Mouse (Mus musculus) kidney, postnatal 0 days (tissue): ENCODE measurements around the gene Zbtb42. TPM values are rescaled to one million over a fixed set of nuclear protein-coding genes. Genes with fewer than 3 reads are reported as not detected.
A peak's percentile ranks its signal among the peaks of the same experiment; 100 is the strongest.

Experiments used
- ATAC-seq: fragments of 200-750 bp; cut with Nextera tagmentation; replicated peaks from 2 replicates; pipeline ENCODE4 v1.8.0; 2017; ENCODE audit warnings: low read depth, moderate number of reproducible peaks, moderate TSS enrichment, moderate library complexity; ENCODE audit not compliant: low FRiP score
- DNase-seq: peaks from one replicate; pipeline ENCODE4 v3.0.0-alpha.2; 2016; ENCODE audit warnings: low spot score
- H3K27ac ChIP-seq: fragments of 300-500 bp; sonication (generic); 2 replicates; pipeline ENCODE4 v1.5.1; 2014; ENCODE audit warnings: mild to moderate bottlenecking
- H3K27me3 ChIP-seq: fragments of 300-500 bp; sonication (generic); 2 replicates; pipeline ENCODE4 v1.6.1; 2014; ENCODE audit warnings: low read length, mixed read lengths; ENCODE audit not compliant: insufficient read depth
- H3K36me3 ChIP-seq: fragments of 300-500 bp; sonication (generic); 2 replicates; pipeline ENCODE4 v1.6.1; 2014; ENCODE audit warnings: low read length, mixed read lengths; ENCODE audit not compliant: insufficient read depth
- H3K4me1 ChIP-seq: fragments of 300-500 bp; sonication (generic); replicated peaks from 2 replicates; pipeline ENCODE4 v1.6.1; 2014; ENCODE audit warnings: antibody characterized with exemption, low read length, mixed read lengths; ENCODE audit not compliant: insufficient read depth
- H3K4me2 ChIP-seq: fragments of 300-500 bp; sonication (generic); 2 replicates; pipeline ENCODE4 v1.6.1; 2014; ENCODE audit warnings: mild to moderate bottlenecking, low read length, moderate library complexity, mixed read lengths
- H3K4me3 ChIP-seq: fragments of 300-500 bp; sonication (generic); replicated peaks from 2 replicates; pipeline ENCODE4 v1.5.1; 2014; ENCODE audit warnings: low read depth, low read length
- H3K9ac ChIP-seq: fragments of 300-500 bp; sonication (generic); 2 replicates; pipeline ENCODE4 v1.6.1; 2014; ENCODE audit warnings: low read depth, low read length
- H3K9me3 ChIP-seq: fragments of 300-500 bp; sonication (generic); replicated peaks from 2 replicates; pipeline ENCODE4 v1.6.1; 2016; ENCODE audit warnings: low read length, inconsistent platforms, mixed read lengths
- CTCF ChIP-seq: IDR thresholded peaks from 2 replicates; pipeline ENCODE4 v1.5.1; 2016; ENCODE audit warnings: antibody characterized with exemption, low read depth, mild to moderate bottlenecking, moderate library complexity
- WGBS: fragments of 180-500 bp; shearing (Covaris S2); extraction: QIAGEN DNeasy Blood & Tissue Kit; methylation state at CpG from one replicate; pipeline ENCODE4 v1.1.7; 2014; 5-methylcytosine and 5-hydroxymethylcytosine counted together
- microRNA-seq: library from miRNA; unstranded; fragments of <30 nt; microRNA quantifications from one replicate; pipeline ENCODE4, GENCODE M21; 2016
- polyA plus RNA-seq: library from polyadenylated mRNA; unstranded; fragments of >200 nt; fragmentation: Nextera tagmentation; extraction: Ambion mirVana; gene quantifications from 2 replicates; pipeline ENCODE4 v1.2.1, GENCODE M21; 2015

Zbtb42 gene
- polyA plus RNA-seq, 1 experiment from 2014 or later, result 6.7 TPM

- no peak overlapping the region for H3K4me2 ChIP-seq
- ATAC-seq, result no peak; the same call in 1 of the 2 replicates
- H3K9ac ChIP-seq, result no peak overlapping the region
- no peak overlapping the region for H3K27ac ChIP-seq
- 73% methylated on average over 11 of the region's 11 CpGs for WGBS
- no peaks in the 10 kb centered on the region for H3K9me3 ChIP-seq
- no peak overlapping the region for H3K4me3 ChIP-seq
- peak; percentile 75 for TF ChIP-seq CTCF
- H3K4me1 ChIP-seq, result peaks cover 6% of the 10 kb centered on the region; the same call in 1 of the 2 replicates
- peak; percentile 78 for DNase-seq
- H3K36me3 ChIP-seq, result no peaks in the 10 kb centered on the region; the same call in 1 of the 2 replicates
- no peaks in the 10 kb centered on the region for H3K27me3 ChIP-seq
Measured at GRCm38 (mm10) chr12:112724077-112724805, 45.6 kb downstream of the Zbtb42 start.

- H3K4me3 ChIP-seq, result no peak overlapping the region
- H3K4me1 ChIP-seq, result no peaks in the 10 kb centered on the region
- ATAC-seq (no peak), DNase-seq (no peak)
- no peak overlapping the region for H3K27ac ChIP-seq
- H3K27me3 ChIP-seq, result no peaks in the 10 kb centered on the region
- H3K9me3 ChIP-seq, result no peaks in the 10 kb centered on the region
- 77% methylated on average over 8 of the region's 8 CpGs for WGBS
- no peak for TF ChIP-seq CTCF
- H3K9ac ChIP-seq, result no peak overlapping the region
- no peak overlapping the region for H3K4me2 ChIP-seq
- peaks cover 5% of the 10 kb centered on the region; the same call in 1 of the 2 replicates for H3K36me3 ChIP-seq
Measured at GRCm38 (mm10) chr12:112727801-112728200, 49.2 kb downstream of the Zbtb42 start.

GRCm38 (mm10) chr12:112730808-112731207 is 52.2 kb downstream of the Zbtb42 start:
- no peak for ATAC-seq
- 54% methylated on average over 14 of the region's 14 CpGs for WGBS
- no peak overlapping the region for H3K4me3 ChIP-seq

More at GRCm38 (mm10) chr12:112730808-112731207, 52.2 kb downstream of the Zbtb42 start:
- Histone ChIP-seq H3K4me2 (no peak overlapping the region), H3K4me1 (no peaks in the 10 kb centered on the region), H3K36me3 (peaks cover 12% of the 10 kb centered on the region), H3K27ac (no peak overlapping the region), H3K9ac (no peak overlapping the region), H3K9me3 (no peaks in the 10 kb centered on the region), H3K27me3 (no peaks in the 10 kb centered on the region)
- DNase-seq, result no peak
- TF ChIP-seq CTCF, result no peak

Small RNAs within 50 kb of the gene (microRNA-seq; reads per million reads assigned to microRNA genes)
- not detected for gene Mir6939

Other genes starting within 250 kb of the Zbtb42 start
- gene A530016L24Rik, start 189.4 kb upstream of the Zbtb42 start, polyA plus RNA-seq, result 0.36 and 0.43 TPM in 2 replicates
- 0.25 and 0.27 TPM in 2 replicates for gene Tmem179, start 162.1 kb upstream of the Zbtb42 start, polyA plus RNA-seq
- gene Inf2, start 90.0 kb upstream of the Zbtb42 start, polyA plus RNA-seq, result 2.5 and 3.8 TPM in 2 replicates
- 13.4 and 14.5 TPM in 2 replicates for gene Adssl1, start 58.8 kb upstream of the Zbtb42 start, polyA plus RNA-seq
- gene Siva1, start 34.1 kb upstream of the Zbtb42 start, polyA plus RNA-seq, result 202 and 209 TPM in 2 replicates
- gene Akt1, start 3.9 kb upstream of the Zbtb42 start, polyA plus RNA-seq, result 72.5 and 114 TPM in 2 replicates
- gene Cep170b, start 41.6 kb downstream of the Zbtb42 start, polyA plus RNA-seq, result 13.6 and 13.9 TPM in 2 replicates
- 7.8 TPM in 2 replicates for gene Pld4, start 81.8 kb downstream of the Zbtb42 start, polyA plus RNA-seq
- 0.22 and 0.50 TPM in 2 replicates for gene Ahnak2, start 123.8 kb downstream of the Zbtb42 start, polyA plus RNA-seq
- 16.0 and 18.4 TPM in 2 replicates for gene Clba1, start 130.1 kb downstream of the Zbtb42 start, polyA plus RNA-seq
- gene Cdca4, start 150.6 kb downstream of the Zbtb42 start, polyA plus RNA-seq, result 56.6 and 64.5 TPM in 2 replicates
- 0.10 and 0.11 TPM in 2 replicates for gene Gpr132, start 189.4 kb downstream of the Zbtb42 start, polyA plus RNA-seq